Mouse (Mus musculus): ENCODE data around the gene Timm17b. TPM values are rescaled to one million over a fixed set of nuclear protein-coding genes. Genes with fewer than 3 reads are reported as not detected.

Gene Timm17b
- 38.1 TPM for polyA plus RNA-seq (2014; fragmentation: Illumina TruSeq; extraction: RNeasy Lipid Tissue Mini Kit (QIAGEN cat#74804); ENCODE audit: low read depth, low replicate concordance)

GRCm38 (mm10) chrX:7898880-7899874 is at the start of gene Timm17b, which contains the start of gene Pqbp1:
Gene Timm17b (plus strand): TSS chrX:7899357.
Gene Pqbp1 (minus strand): TSS chrX:7899269.

DNA sequence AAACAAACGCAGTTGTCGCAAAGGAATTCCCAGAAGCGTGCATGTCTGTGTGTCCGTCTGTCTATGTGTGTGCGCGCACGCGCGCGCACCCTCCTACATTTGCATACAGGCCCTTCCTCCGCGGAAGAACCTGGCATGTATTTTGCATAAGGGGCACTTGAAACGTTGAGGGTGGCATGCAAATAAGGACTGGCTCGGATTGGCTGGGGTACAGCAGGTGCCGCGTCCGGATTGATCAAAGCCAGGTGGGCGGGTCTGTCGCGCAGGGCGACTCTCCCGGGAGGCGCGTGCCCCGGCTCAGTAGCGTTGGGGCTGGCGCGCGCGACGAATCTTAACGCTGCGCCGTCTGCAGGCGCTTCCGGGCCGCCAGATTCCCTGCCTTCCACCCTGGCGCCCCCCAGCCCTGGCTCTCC is 21.1 kb upstream of the Timm17b start, which contains the start of gene Pim2:
Pim2 (plus strand) TSS at position 256 of the 413 bp plus-strand sequence.

DNA sequence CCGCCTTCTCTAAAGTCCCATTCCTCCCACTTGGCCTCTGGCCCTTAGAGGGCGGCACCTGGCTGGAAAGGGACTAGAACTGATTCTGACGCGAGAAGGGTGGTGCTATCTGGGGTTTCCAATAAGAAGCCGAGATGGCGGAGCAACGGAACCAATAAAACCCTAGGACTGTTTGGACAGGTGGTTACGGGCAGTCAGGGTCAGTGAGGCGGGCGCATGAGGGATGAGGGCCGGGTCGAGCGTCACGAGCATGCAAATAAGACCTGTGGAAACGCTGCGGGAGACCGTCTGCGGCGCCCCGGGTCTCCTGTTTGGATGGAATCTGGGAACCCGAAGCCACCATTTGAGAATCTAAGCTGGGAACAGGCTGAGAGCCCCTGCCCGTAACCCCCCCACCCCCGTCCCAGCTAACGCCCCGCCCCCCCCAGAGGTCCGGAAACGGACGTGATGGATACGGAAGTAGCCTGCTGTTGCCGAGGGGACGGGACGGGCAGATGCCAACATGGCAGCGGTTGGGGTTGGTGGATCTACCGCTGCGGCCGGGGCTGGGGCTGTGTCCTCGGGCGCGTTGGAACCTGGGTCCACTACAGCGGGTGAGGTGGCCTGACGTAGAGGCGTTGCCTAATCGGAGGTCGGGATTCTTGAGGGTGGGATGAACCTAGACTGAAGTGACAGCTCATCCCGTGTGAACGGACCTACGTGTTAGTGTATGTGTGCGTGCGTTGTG is 15.2 kb upstream of the Timm17b start, which contains the start of gene Slc35a2:
Slc35a2 (plus strand) TSS at position 188 of the 727 bp plus-strand sequence.

GRCm38 (mm10) chrX:7907735-7908134 is 8.6 kb downstream of the Timm17b start, which contains the start of gene Gm10491:
Gene Gm10491 (minus strand): TSS chrX:7907835.

GRCm38 (mm10) chrX:7909242-7909641 is 10.1 kb downstream of the Timm17b start, which contains the start of gene Gm10490:
Gene Gm10490 (plus strand): TSS chrX:7909542.

GRCm38 (mm10) chrX:7919601-7920383 is 20.6 kb downstream of the Timm17b start, which contains the start of gene Pcsk1n:
Gene Pcsk1n (plus strand): TSS chrX:7919822.

DNA sequence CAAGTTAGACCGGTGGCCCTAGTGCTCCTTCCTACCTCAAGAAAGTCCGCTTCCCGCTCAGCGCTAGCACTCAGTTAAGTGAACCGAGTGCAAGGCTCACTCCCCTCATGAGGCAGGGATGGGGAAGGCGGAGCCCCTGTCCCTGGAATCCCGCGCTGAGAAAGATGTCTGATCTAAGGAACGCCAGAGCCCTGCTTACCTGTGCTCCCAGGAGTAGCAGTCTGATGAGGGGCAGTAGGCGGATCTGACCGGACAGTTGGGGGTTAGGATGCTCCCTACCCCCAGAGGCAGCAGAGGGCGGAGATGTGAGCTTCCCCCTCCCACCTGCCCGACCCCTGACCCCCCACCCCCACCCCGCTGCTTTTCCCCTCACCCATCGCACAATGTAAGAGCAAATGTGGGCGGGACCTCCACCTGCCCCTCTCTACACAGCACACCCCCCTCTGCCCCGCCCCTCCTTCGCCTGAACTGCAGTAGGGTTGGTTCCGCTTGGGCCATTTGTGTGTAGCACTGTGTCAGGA is 29.2 kb downstream of the Timm17b start, which contains the start of gene Eras:
Eras (minus strand) TSS at position 338 of the 521 bp plus-strand sequence.

GRCm38 (mm10) chrX:7947108-7947899 is 48.1 kb downstream of the Timm17b start, which contains the start of gene Hdac6:
Gene Hdac6 (minus strand): TSS chrX:7947889.

Other genes with a start within 250 kb of the Timm17b start
- gene Prickle3, start 242.1 kb upstream of the Timm17b start, polyA plus RNA-seq (2014; fragmentation: Illumina TruSeq; extraction: RNeasy Lipid Tissue Mini Kit (QIAGEN cat#74804); ENCODE audit: low read depth, low replicate concordance), result 19.2 TPM
- gene Plp2, start 228.0 kb upstream of the Timm17b start, polyA plus RNA-seq (2014; fragmentation: Illumina TruSeq; extraction: RNeasy Lipid Tissue Mini Kit (QIAGEN cat#74804); ENCODE audit: low read depth, low replicate concordance), result 262 TPM
- gene Magix, start 218.1 kb upstream of the Timm17b start, polyA plus RNA-seq (2014; fragmentation: Illumina TruSeq; extraction: RNeasy Lipid Tissue Mini Kit (QIAGEN cat#74804); ENCODE audit: low read depth, low replicate concordance), result 3.4 TPM
- gene Gpkow, start 202.2 kb upstream of the Timm17b start, polyA plus RNA-seq (2014; fragmentation: Illumina TruSeq; extraction: RNeasy Lipid Tissue Mini Kit (QIAGEN cat#74804); ENCODE audit: low read depth, low replicate concordance), result 26.6 TPM
- gene Wdr45, start 185.0 kb upstream of the Timm17b start, polyA plus RNA-seq (2014; fragmentation: Illumina TruSeq; extraction: RNeasy Lipid Tissue Mini Kit (QIAGEN cat#74804); ENCODE audit: low read depth, low replicate concordance), result 59.6 TPM
- gene Gm45208, start 177.1 kb upstream of the Timm17b start, polyA plus RNA-seq (2014; fragmentation: Illumina TruSeq; extraction: RNeasy Lipid Tissue Mini Kit (QIAGEN cat#74804); ENCODE audit: low read depth, low replicate concordance), result not detected
- gene Praf2, start 170.9 kb upstream of the Timm17b start, polyA plus RNA-seq (2014; fragmentation: Illumina TruSeq; extraction: RNeasy Lipid Tissue Mini Kit (QIAGEN cat#74804); ENCODE audit: low read depth, low replicate concordance), result 12.3 TPM
- 18.1 TPM for gene Ccdc120, start 148.5 kb upstream of the Timm17b start, polyA plus RNA-seq (2014; fragmentation: Illumina TruSeq; extraction: RNeasy Lipid Tissue Mini Kit (QIAGEN cat#74804); ENCODE audit: low read depth, low replicate concordance)
- 70.2 TPM for gene Tfe3, start 136.8 kb upstream of the Timm17b start, polyA plus RNA-seq (2014; fragmentation: Illumina TruSeq; extraction: RNeasy Lipid Tissue Mini Kit (QIAGEN cat#74804); ENCODE audit: low read depth, low replicate concordance)
- 44.2 TPM for gene Gripap1, start 109.6 kb upstream of the Timm17b start, polyA plus RNA-seq (2014; fragmentation: Illumina TruSeq; extraction: RNeasy Lipid Tissue Mini Kit (QIAGEN cat#74804); ENCODE audit: low read depth, low replicate concordance)
- 6.5 TPM for gene Kcnd1, start 77.1 kb upstream of the Timm17b start, polyA plus RNA-seq (2014; fragmentation: Illumina TruSeq; extraction: RNeasy Lipid Tissue Mini Kit (QIAGEN cat#74804); ENCODE audit: low read depth, low replicate concordance)
- gene Otud5, start 58.0 kb upstream of the Timm17b start, polyA plus RNA-seq (2014; fragmentation: Illumina TruSeq; extraction: RNeasy Lipid Tissue Mini Kit (QIAGEN cat#74804); ENCODE audit: low read depth, low replicate concordance), result 83.1 TPM
- 12.6 TPM for gene Pim2, start 21.1 kb upstream of the Timm17b start, polyA plus RNA-seq (2014; fragmentation: Illumina TruSeq; extraction: RNeasy Lipid Tissue Mini Kit (QIAGEN cat#74804); ENCODE audit: low read depth, low replicate concordance)
- gene Slc35a2, start 15.3 kb upstream of the Timm17b start, polyA plus RNA-seq (2014; fragmentation: Illumina TruSeq; extraction: RNeasy Lipid Tissue Mini Kit (QIAGEN cat#74804); ENCODE audit: low read depth, low replicate concordance), result 32.2 TPM
- gene Pqbp1, start 88 bp upstream of the Timm17b start, polyA plus RNA-seq (2014; fragmentation: Illumina TruSeq; extraction: RNeasy Lipid Tissue Mini Kit (QIAGEN cat#74804); ENCODE audit: low read depth, low replicate concordance), result 57.6 TPM
- gene Gm10491, start 8.5 kb downstream of the Timm17b start, polyA plus RNA-seq (2014; fragmentation: Illumina TruSeq; extraction: RNeasy Lipid Tissue Mini Kit (QIAGEN cat#74804); ENCODE audit: low read depth, low replicate concordance), result not detected
- gene Gm10490, start 10.2 kb downstream of the Timm17b start, polyA plus RNA-seq (2014; fragmentation: Illumina TruSeq; extraction: RNeasy Lipid Tissue Mini Kit (QIAGEN cat#74804); ENCODE audit: low read depth, low replicate concordance), result not detected
- 0.57 TPM for gene Pcsk1n, start 20.5 kb downstream of the Timm17b start, polyA plus RNA-seq (2014; fragmentation: Illumina TruSeq; extraction: RNeasy Lipid Tissue Mini Kit (QIAGEN cat#74804); ENCODE audit: low read depth, low replicate concordance)
- gene Eras, start 29.2 kb downstream of the Timm17b start, polyA plus RNA-seq (2014; fragmentation: Illumina TruSeq; extraction: RNeasy Lipid Tissue Mini Kit (QIAGEN cat#74804); ENCODE audit: low read depth, low replicate concordance), result not detected
- gene Hdac6, start 48.5 kb downstream of the Timm17b start, polyA plus RNA-seq (2014; fragmentation: Illumina TruSeq; extraction: RNeasy Lipid Tissue Mini Kit (QIAGEN cat#74804); ENCODE audit: low read depth, low replicate concordance), result 121 TPM
- 0.26 TPM for gene Gata1, start 78.7 kb downstream of the Timm17b start, polyA plus RNA-seq (2014; fragmentation: Illumina TruSeq; extraction: RNeasy Lipid Tissue Mini Kit (QIAGEN cat#74804); ENCODE audit: low read depth, low replicate concordance)
- gene Glod5, start 119.1 kb downstream of the Timm17b start, polyA plus RNA-seq (2014; fragmentation: Illumina TruSeq; extraction: RNeasy Lipid Tissue Mini Kit (QIAGEN cat#74804); ENCODE audit: low read depth, low replicate concordance), result 0.91 TPM
- gene Suv39h1, start 175.4 kb downstream of the Timm17b start, polyA plus RNA-seq (2014; fragmentation: Illumina TruSeq; extraction: RNeasy Lipid Tissue Mini Kit (QIAGEN cat#74804); ENCODE audit: low read depth, low replicate concordance), result 15.3 TPM
- 9.3 TPM for gene Was, start 191.1 kb downstream of the Timm17b start, polyA plus RNA-seq (2014; fragmentation: Illumina TruSeq; extraction: RNeasy Lipid Tissue Mini Kit (QIAGEN cat#74804); ENCODE audit: low read depth, low replicate concordance)
- 50.3 TPM for gene Wdr13, start 233.5 kb downstream of the Timm17b start, polyA plus RNA-seq (2014; fragmentation: Illumina TruSeq; extraction: RNeasy Lipid Tissue Mini Kit (QIAGEN cat#74804); ENCODE audit: low read depth, low replicate concordance)
- gene Rbm3, start 246.5 kb downstream of the Timm17b start, polyA plus RNA-seq (2014; fragmentation: Illumina TruSeq; extraction: RNeasy Lipid Tissue Mini Kit (QIAGEN cat#74804); ENCODE audit: low read depth, low replicate concordance), result 373 TPM